Mouse (Mus musculus) retina, embryonic 14.5 days (tissue): ENCODE measurements around the gene Tbp.
"Not testable (repeated sequence)": the region's sequence is repeated elsewhere in the genome, so short reads cannot be mapped to it uniquely, and the experiment has no call there.

ENCODE experiments used
- DNase-seq: peaks from one replicate; pipeline ENCODE4 v3.0.0-alpha.2; 2015; ENCODE audit warnings: low spot score

Tbp gene

DNA sequence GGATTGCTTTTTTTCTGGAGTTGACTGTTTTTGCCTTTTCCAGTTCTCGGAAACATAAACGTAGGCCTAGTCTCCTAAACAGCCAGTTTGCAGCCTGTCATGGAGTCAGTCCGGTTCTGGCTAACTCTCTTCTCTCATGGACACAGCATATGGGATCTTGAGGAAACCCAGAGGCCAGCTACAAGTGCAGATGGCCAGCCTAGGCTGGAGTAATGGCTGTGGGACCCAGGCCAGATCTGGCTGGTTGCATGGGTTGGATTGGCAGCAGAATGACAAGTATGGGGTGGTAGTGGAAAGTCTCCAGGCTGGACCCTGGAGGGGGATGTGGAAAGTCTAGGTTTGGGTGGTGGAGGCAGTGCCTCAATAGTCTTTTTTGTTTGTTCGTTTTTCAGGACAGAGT, 40.6 kb downstream of the Tbp start:
- DNase-seq = no peak

DNA sequence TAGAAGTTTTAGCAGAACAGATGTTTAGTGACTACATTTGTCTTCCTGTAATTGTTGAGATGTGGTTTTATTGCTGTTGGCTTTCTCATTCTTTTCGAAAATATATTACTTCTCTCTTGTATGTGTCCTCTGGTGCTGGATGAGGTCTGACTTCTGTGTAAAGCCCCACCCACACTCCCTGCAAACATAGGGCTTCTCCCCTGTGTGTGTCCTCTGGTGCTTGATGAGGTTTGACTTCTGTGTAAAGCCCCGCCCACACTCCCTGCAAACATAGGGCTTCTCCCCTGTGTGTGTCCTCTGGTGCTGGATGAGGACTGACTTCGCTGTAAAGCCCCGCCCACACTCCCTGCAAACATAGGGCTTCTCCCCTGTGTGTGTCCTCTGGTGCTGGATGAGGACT, 44.2 kb downstream of the Tbp start:
- not testable (repeated sequence) for DNase-seq

DNA sequence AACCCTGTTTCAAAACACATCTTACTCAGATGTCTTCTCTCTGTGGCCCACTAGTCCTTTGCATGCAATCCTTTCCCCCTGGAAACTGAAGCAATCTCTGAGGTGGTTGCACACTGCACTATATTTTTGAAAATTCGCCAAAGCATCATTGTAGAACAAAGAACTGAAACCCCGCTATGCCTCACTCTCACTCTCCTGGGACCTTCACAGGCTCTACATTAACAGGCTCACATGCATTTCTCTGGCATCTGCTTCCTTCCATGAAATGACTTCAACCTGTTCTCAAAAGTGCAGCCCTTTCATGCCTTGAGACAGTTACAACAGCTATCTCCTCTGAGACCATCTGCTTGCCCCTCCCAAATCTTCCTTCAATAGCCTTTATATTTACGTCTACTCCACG, 46.8 kb downstream of the Tbp start:
- no peak for DNase-seq

DNA sequence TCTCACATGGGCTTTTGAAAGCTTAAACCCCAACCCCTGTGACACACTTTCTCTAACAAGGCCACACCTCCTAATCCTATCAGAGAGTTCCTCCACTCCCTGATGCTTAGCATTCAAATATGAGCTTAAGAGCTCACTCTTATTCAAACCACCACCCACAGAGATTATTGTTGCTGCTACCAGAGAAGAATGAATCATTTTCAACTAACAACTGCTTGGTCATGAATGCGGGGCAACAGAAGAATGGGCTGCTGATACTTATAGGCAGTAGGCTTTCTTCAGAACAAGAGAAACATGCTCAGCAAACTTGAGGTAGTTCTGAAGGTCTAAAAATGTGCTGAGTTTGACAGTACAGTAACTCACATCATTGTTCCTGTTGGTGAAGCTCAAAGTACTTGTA, 50.0 kb downstream of the Tbp start:
- DNase-seq = no peak

DNA sequence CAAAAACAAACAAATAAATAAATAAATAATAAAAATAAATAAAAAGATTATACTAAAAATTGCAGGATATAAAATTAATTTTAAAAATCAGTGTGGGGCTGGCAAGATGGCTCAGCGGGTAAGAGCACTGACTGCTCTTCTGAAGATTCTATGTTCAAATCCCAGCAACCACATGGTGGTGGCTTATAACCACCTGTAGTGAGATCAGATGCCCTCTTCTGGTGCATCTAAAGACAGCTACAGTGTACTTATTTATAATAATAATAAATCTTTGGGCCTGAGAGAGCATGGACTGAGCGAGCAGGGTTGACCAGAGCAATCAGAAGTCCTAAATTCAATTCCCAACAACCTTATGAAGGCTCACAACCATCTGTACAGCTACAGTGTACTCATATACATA, 60.3 kb downstream of the Tbp start:
- DNase-seq = no peak

DNA sequence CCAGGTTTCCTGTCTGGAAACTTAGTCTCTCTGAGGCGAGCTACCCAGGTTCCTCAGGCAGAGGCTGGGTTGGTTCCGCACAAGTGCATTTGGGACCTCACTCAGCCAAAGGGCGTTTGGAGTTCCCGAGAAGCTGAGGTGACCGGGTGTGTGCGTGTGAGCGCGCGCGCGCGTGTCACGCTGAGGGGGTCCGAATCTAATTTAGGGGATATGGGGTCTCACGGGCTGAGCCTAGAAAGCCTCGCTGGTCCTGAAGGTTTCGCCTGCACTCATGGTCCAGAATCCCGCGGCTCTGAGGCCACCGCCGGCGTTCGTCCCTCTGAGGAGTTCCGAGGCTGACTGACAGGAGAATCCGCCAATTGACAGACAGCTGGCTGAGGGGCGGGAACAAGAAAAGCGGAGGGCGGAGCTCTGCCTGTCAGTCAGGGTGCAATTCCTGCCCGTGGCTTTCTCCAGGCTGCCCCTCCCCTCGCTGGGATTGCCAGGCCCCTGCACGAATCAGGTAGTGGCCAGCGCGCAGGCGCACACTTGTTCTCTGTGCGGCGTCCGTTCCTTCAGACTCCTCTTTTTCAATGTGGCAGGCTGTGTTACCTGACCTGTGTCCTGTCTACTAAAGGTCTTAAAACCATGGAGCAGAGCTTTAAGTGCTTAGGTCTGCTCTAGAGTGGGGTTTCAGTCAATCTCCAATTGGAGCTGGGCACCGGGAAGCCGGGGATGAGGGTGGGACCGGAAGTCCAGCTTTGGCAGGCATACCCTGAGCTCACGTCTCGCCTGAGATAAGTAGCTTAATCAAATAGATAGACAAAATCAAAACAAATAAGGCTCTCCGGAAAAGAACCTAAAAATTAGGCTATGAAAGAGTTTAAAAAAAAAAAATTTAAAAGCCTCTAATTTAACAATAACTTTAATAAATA, 64.6 kb downstream of the Tbp start, which contains the start of gene Prdm9:
Gene Prdm9, minus strand, starts transcription at position 341 of the 914 bp plus-strand sequence.
- peak; percentile 100 for DNase-seq

DNA sequence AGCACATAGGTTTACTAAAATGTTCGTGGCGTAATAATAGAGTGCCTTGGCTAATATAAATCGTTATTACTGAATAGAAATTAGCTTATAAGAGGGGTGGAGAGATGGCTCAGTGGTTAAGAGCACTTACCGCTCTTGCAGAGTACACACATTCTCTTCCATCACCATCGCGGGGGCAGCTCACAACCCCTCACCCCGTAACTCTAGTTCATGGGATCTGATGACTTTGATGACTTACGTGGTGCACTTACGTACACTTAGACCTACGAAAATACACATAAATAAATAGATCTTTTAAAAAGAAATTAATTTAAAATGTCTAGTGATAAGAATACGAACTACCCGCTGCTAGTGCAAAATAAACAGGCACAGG, 65.2 kb downstream of the Tbp start:
- no peak for DNase-seq

DNA sequence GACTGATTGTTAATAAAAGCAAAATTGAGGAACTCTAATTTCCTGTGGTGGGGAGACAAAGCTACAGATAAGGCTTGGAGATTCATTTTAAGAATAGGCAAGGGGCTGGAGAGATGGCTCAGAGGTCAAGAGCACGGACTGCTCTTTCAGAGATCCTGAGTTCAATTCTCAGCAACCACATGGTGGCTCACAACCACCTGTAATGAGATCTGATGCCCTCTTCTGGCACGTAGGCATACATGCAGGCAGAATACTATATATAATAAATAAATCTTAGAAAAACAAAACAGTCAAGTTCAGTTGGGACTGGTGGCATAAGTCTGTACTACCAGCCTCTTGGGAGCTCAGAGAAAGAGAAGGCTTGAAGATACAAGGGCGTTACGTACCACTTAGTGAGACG, 67.2 kb downstream of the Tbp start:
- DNase-seq = no peak

DNA sequence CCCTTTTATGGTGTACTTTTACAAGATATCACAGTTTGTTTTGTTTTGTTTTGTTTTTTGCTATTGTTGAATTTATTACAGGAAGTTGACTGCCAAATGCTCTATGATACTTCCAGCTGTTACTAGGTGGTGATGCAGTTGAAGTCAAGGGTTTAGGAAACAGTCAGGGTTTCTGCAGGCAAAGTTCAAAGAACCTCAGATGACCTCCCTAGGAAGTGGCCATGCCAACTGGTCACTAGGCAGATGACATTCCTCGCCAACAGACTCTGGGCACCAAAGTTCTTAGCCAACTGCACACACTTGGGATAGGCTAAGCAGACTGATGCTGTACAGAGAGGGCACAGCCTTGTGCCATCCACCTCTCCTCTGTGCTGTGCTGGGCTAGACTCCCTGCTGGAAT, 75.4 kb downstream of the Tbp start:
- no peak for DNase-seq

DNA sequence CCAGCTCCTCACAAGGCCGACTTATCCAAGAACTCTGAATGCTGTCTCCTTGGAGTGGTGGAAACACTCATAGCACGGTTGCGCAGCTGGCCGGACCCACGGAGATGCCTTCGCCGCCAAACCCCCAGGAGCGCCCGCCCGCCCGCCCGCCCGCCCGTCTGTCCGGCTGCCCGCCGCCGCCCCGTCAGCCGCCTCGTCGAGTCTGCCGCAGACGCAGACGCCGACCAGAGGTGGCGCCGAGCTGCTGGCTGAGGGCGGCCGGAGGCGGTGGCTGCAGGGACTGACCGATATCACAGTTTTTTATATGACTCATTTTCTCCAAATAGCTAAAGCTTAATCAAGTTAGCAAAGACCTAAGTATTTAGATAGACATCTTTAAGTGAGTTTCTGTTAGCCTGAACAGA, 77.6 kb downstream of the Tbp start:
- peak; percentile 59 for DNase-seq
